Mouse (Mus musculus) regulatory T cell (primary cell): ENCODE data around the gene Abca4.
"Not testable (repeated sequence)": the region's sequence is repeated elsewhere in the genome, so short reads cannot be mapped to it uniquely, and the experiment has no call there.

Source experiments
- in situ Hi-C: fragments of 300-600 bp; cut with MboI, MseI; formaldehyde crosslinking; loops from one replicate; pipeline ENCODE4 v1.15.1; 2025; ENCODE audit warnings: high pct_unique_total_duplicates

The Abca4 gene

DNA sequence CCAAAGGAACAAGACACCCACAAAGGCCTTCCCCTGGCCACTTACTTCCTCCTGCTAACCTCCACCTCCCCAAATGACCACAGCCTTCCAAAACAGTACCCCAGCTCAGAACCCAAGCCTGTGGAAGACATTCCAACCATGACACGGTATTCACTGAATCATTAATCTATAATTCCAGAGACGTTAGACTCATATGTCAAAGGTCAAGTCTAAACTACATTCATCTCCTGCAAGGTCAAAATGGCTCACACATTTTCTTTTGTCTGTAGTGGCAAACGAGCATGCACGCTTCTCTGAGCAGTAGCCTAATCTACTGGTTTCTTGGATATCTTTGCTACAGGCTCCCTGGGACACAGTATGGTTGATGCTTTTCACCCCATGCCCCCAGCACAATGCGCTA is 166.2 kb downstream of the Abca4 start:
- in situ Hi-C loops, result no loop called here

DNA sequence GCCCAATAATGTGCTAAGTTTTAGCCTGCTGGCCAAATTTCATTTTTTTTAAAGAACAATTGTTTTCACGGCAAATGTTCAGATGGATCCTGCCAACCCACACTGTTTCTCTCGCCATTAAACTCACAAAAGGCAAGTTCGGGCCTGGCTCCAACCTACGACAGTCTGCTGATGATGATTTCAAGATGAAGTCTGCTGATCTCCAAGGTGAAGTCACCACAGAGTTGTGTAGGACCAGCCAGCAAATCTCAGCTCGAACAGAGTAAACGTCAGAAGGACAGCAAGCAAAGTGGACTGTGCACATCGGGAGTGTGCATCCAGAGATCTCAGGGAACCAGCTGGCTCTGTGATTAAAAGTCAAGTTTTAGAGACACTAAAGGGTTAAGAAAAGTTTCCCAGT is 166.6 kb downstream of the Abca4 start:
- in situ Hi-C loops, result no loop called here

DNA sequence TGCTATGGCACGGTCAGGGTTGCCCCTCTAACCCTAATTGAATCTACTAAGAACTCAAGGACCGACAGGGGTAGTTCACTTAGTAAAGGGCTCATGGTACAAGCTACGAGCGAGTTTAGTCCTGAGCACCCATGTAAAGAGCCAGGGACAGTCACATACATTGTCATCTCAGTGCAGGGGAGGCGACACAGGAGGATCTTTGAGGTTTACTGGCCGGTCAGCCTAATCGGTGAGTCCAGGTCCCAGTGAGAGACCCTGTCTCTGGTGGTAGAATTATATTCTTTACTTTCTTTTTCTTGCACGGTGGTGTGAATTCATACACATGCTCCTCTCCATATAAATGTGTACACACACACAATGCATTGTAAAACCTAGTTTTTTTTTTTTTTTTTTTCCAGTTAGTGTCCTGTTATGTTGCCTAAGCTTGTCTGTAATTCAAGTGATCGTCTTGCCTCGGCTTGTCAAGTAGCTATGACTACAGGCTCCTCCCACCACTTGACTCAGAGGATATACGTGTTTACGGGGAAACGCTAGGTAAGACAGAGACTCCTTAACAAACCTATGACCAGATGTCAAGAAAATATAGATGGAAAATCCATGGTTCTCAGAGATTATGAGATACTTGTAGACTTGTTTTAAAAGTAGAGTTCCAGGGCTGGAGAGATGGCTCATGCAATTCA is 167.3 kb downstream of the Abca4 start:
- in situ Hi-C loops, result no loop called here

DNA sequence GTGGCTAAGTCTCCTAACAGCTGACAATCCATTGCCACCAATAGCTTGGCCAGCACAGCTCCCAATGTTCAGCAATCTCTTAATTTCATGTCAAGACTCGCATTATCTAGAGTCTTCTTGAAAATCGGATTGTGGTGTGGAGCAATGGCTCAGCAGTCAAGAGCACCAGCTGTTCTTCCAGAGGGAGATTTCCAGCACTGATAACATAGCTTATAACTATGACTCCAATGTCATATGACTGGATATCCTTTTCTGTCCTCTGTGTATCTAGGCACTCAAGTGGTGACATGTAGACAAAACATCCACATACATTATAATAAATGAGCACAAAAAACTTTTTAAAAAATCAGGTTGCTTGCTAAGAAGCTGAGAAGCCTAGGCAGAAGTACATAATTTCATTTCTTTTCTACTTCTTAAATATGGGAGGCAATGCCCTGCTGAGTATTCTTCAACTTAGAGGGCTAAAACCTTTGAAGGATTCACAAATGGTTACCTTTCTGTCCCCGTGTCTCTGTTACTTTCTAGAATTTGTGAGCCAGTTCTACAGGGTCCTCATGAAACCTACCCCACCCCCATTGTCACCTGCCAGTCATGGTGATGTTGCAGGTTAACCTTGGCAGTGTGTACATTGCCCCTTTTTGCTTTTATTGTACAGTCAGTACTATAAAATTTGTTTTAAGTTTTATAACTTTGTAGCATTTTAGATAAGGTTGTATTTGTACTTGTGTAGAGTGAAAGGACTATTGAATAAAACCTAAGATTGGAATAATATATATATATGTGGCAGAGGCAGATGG is 177.2 kb downstream of the Abca4 start:
- in situ Hi-C loops, result no loop called here

DNA sequence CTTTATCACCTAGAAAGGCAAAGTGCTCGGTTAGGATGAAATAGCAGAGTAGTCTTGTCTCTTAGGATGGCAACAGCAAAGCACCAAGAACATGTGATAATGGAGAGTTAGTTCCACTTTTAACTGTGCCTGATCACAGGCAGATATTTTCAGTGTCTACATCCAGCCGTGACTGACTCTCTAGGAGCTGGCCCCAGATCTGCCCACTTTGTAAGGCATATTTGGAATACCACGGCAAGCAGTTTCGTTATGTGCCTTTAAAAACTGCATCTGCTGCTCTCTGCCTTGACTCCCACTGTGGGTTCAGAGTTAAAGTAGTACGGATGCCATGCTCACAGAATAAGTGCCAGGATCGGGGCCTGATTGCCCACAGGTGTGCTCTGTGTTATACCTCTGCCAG is 182.7 kb downstream of the Abca4 start:
- in situ Hi-C loops, result not testable (repeated sequence)
